Mouse (Mus musculus): ENCODE data around the gene Tspo2. TPM values are rescaled to one million over a fixed set of nuclear protein-coding genes. Genes with fewer than 3 reads are reported as not detected.
A peak's percentile ranks its signal among the peaks of the same experiment; 100 is the strongest.

Gene Tspo2
- polyA plus RNA-seq, 1 experiment from 2014 or later: 3.1 TPM

GRCm38 (mm10) chr17:48442745-48443457, 8.4 kb downstream of the Tspo2 start:
- TF ChIP-seq CTCF (IDR thresholded peaks at IDR 0.05) (peak; percentile 20; the same call in 1 of the 2 replicates), EP300 (IDR thresholded peaks at IDR 0.05) (no peak)
- no peak for DNase-seq (ENCODE audit: low spot score)

GRCm38 (mm10) chr17:48437421-48437911, 13.9 kb downstream of the Tspo2 start:
- 20% methylated on average over 7 of the region's 7 CpGs for WGBS
- DNase-seq (ENCODE audit: low spot score): no peak

More at GRCm38 (mm10) chr17:48442745-48443457, 8.4 kb downstream of the Tspo2 start:
- Histone ChIP-seq H3K9ac (replicated peaks; ENCODE audit: low read depth) (no peak overlapping the region), H3K9me3 (ENCODE audit: low read length) (no peaks in the 10 kb centered on the region), H3K4me1 (ENCODE audit: insufficient read depth, low read depth, low read length) (no peaks in the 10 kb centered on the region), H3K27me3 (replicated peaks; ENCODE audit: insufficient read depth, low read length) (no peaks in the 10 kb centered on the region), H3K4me2 (replicated peaks; ENCODE audit: low read depth, low read length) (no peak overlapping the region), H3K27ac (ENCODE audit: low read length) (no peak overlapping the region), H3K36me3 (ENCODE audit: insufficient read depth, low read length) (no peaks in the 10 kb centered on the region), H3K4me3 (ENCODE audit: low read depth, low read length) (no peak overlapping the region)
- WGBS: 60% methylated on average over 7 of the region's 7 CpGs
- ATAC-seq: no peak

GRCm38 (mm10) chr17:48436487-48436886, 14.8 kb downstream of the Tspo2 start:
- DNase-seq (ENCODE audit: low spot score) (no peak), ATAC-seq (no peak; the same call in 1 of the 2 replicates)
- no peak overlapping the region for H3K9ac ChIP-seq (replicated peaks; ENCODE audit: low read depth)
- no peak for TF ChIP-seq CTCF (IDR thresholded peaks at IDR 0.05)
- TF ChIP-seq EP300 (IDR thresholded peaks at IDR 0.05): no peak
- H3K27ac ChIP-seq (ENCODE audit: low read length): no peak overlapping the region
- WGBS: 52% methylated on average over 1 of the region's 1 CpGs
- H3K4me3 ChIP-seq (ENCODE audit: low read depth, low read length): no peak overlapping the region
- no peak overlapping the region for H3K4me2 ChIP-seq (replicated peaks; ENCODE audit: low read depth, low read length)
- no peaks in the 10 kb centered on the region; the same call in 1 of the 2 replicates for H3K4me1 ChIP-seq (ENCODE audit: insufficient read depth, low read depth, low read length)
- no peaks in the 10 kb centered on the region for H3K27me3 ChIP-seq (replicated peaks; ENCODE audit: insufficient read depth, low read length)
- H3K9me3 ChIP-seq (ENCODE audit: low read length): no peaks in the 10 kb centered on the region
- no peaks in the 10 kb centered on the region for H3K36me3 ChIP-seq (ENCODE audit: insufficient read depth, low read length)

More at GRCm38 (mm10) chr17:48437421-48437911, 13.9 kb downstream of the Tspo2 start:
- H3K4me3 ChIP-seq (ENCODE audit: low read depth, low read length): no peak overlapping the region
- TF ChIP-seq CTCF (IDR thresholded peaks at IDR 0.05): peak; percentile 54
- no peak for TF ChIP-seq EP300 (IDR thresholded peaks at IDR 0.05)
- H3K27ac ChIP-seq (ENCODE audit: low read length): no peak overlapping the region
- H3K9ac ChIP-seq (replicated peaks; ENCODE audit: low read depth): no peak overlapping the region
- no peaks in the 10 kb centered on the region for H3K27me3 ChIP-seq (replicated peaks; ENCODE audit: insufficient read depth, low read length)
- H3K36me3 ChIP-seq (ENCODE audit: insufficient read depth, low read length): no peaks in the 10 kb centered on the region
- ATAC-seq: peak; percentile 64
- H3K9me3 ChIP-seq (ENCODE audit: low read length): no peaks in the 10 kb centered on the region
- H3K4me2 ChIP-seq (replicated peaks; ENCODE audit: low read depth, low read length): no peak overlapping the region
- no peaks in the 10 kb centered on the region for H3K4me1 ChIP-seq (ENCODE audit: insufficient read depth, low read depth, low read length)

DNA sequence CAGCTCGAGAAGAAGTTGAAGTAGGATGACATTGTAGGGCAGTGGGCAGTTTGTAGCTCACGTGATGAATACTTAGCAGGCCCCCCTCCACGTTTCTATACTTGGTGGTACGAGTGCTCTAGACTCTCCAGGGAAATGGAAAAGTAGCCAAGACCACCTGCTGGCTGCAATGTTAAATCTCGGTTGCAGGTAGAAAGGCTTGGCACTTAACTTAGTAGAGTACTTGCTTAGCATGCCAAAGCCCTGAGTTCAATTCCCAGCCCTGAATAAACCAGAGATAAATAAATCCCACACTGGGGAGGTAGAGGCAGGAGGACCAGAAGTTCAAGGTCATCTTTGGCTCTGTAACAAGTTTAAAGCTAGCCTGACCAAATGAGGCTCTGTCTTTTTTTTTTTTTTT, 16.8 kb downstream of the Tspo2 start:
- no peaks in the 10 kb centered on the region for H3K27me3 ChIP-seq (replicated peaks; ENCODE audit: insufficient read depth, low read length)
- no peak overlapping the region for H3K4me3 ChIP-seq (ENCODE audit: low read depth, low read length)
- H3K4me1 ChIP-seq (ENCODE audit: insufficient read depth, low read depth, low read length): peaks cover 3% of the 10 kb centered on the region; the same call in 1 of the 2 replicates
- H3K36me3 ChIP-seq (ENCODE audit: insufficient read depth, low read length): no peaks in the 10 kb centered on the region
- H3K9me3 ChIP-seq (ENCODE audit: low read length): no peaks in the 10 kb centered on the region
- H3K4me2 ChIP-seq (replicated peaks; ENCODE audit: low read depth, low read length): no peak overlapping the region
- no peak overlapping the region for H3K9ac ChIP-seq (replicated peaks; ENCODE audit: low read depth)
- DNase-seq (ENCODE audit: low spot score) (no peak), ATAC-seq (no peak)
- H3K27ac ChIP-seq (ENCODE audit: low read length): no peak overlapping the region
- TF ChIP-seq CTCF (IDR thresholded peaks at IDR 0.05) (no peak), EP300 (IDR thresholded peaks at IDR 0.05) (no peak)
- WGBS: 71% methylated on average over 5 of the region's 5 CpGs

DNA sequence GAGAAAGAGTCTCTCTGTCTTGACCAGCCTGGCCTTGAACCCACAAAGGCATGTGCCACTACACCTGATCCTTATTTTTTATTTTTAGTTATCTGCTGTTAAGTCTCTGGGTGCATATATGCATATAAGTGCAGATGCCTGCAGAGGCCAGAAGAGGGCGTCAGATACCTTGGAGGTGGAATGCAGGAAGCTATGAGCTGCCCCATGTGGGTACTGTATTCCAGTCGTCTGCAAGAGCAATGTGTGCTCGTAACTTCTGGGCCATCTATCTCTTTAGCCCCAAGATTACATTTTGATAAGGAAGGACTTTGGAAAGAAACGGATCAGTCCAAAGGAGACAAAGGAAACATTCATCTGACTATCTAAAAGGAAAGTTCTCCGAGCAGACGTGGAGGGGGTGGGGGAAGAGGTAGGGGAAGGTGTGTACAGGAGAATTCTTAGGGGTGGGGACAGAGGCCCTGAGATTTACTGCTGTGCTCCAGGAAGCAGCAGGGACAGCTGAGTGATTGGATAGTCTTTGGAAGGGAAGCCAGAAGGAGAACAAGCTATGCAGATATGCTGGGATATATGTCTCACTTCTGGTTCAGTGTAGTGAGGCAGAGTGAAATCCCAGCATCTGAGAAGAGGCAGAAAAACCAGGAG, 17.5 kb downstream of the Tspo2 start:
- Histone ChIP-seq H3K36me3 (ENCODE audit: insufficient read depth, low read length) (no peaks in the 10 kb centered on the region), H3K4me1 (ENCODE audit: insufficient read depth, low read depth, low read length) (peaks cover 3% of the 10 kb centered on the region; the same call in 1 of the 2 replicates), H3K9me3 (ENCODE audit: low read length) (no peaks in the 10 kb centered on the region), H3K27ac (ENCODE audit: low read length) (no peak overlapping the region), H3K4me2 (replicated peaks; ENCODE audit: low read depth, low read length) (no peak overlapping the region), H3K27me3 (replicated peaks; ENCODE audit: insufficient read depth, low read length) (no peaks in the 10 kb centered on the region), H3K4me3 (ENCODE audit: low read depth, low read length) (no peak overlapping the region), H3K9ac (replicated peaks; ENCODE audit: low read depth) (no peak overlapping the region)
- 42% methylated on average over 6 of the region's 6 CpGs for WGBS
- no peak for DNase-seq (ENCODE audit: low spot score)
- ATAC-seq: no peak
- TF ChIP-seq CTCF (IDR thresholded peaks at IDR 0.05): peak; percentile 44
- TF ChIP-seq EP300 (IDR thresholded peaks at IDR 0.05): no peak

GRCm38 (mm10) chr17:48433006-48433655, 18.2 kb downstream of the Tspo2 start:
- Histone ChIP-seq H3K36me3 (ENCODE audit: insufficient read depth, low read length) (no peaks in the 10 kb centered on the region), H3K4me3 (ENCODE audit: low read depth, low read length) (no peak overlapping the region), H3K9ac (replicated peaks; ENCODE audit: low read depth) (no peak overlapping the region), H3K9me3 (ENCODE audit: low read length) (no peaks in the 10 kb centered on the region), H3K4me2 (replicated peaks; ENCODE audit: low read depth, low read length) (no peak overlapping the region), H3K27me3 (replicated peaks; ENCODE audit: insufficient read depth, low read length) (no peaks in the 10 kb centered on the region), H3K27ac (ENCODE audit: low read length) (no peak overlapping the region), H3K4me1 (ENCODE audit: insufficient read depth, low read depth, low read length) (peaks cover 3% of the 10 kb centered on the region; the same call in 1 of the 2 replicates)
- WGBS: 73% methylated on average over 20 of the region's 20 CpGs
- no peak for ATAC-seq
- DNase-seq (ENCODE audit: low spot score): no peak
- TF ChIP-seq EP300 (IDR thresholded peaks at IDR 0.05): no peak
- no peak for TF ChIP-seq CTCF (IDR thresholded peaks at IDR 0.05)

All from lung, postnatal 0 days (tissue).